ENCODE assay signal across 29 mouse cellular contexts in the genomic region with DNA sequence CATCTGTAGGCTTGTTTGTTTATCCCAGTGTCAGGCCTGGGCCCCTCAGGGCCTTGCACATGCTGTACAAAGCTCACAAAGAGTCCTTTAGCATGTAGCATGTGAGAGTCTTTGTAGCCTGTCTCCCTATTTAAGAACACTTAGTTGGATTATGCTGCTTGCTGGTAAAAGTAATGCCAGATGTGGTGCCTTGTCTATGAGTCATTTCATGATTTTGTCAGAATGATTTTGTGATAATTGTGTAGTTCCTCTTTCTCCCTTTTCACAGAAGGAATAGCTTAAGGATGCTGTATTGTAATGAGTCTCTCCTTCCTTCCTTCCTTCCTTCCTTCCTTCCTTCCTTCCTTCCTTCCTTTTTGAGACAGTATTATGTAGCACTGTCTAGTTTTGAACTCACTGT. TPM values are rescaled to one million over a fixed set of nuclear protein-coding genes. Genes with fewer than 3 reads are reported as not detected.
"Had no signal": no experiment of that assay in that cellular context is flagged by ENCODE, and none has a peak within 500 bp of the region (broad histone marks: within the 10 kb centered on the region; RNA-seq: fewer than 3 reads in every experiment).

No protein-coding gene starts in this region.

- DNase-seq: kidney, postnatal 36 days; layer of hippocampus, postnatal 36 days; left cerebral cortex, postnatal 4 days; liver, postnatal 0 days; lung, embryonic 14.5 days; retina, postnatal 1 day; right cerebral cortex, postnatal 25 days; thymus, adult 18-20 months; thymus, postnatal 4 days had no signal

- H3K27ac ChIP-seq: kidney, postnatal 0 days; left cerebral cortex, adult 2 months; limb, embryonic 12.5 days; limb, embryonic 15.5 days; liver, embryonic 14.5 days; midbrain, embryonic 10.5 days; midbrain, embryonic 13.5 days; neural tube, embryonic 13.5 days had no signal

- H3K9me3 ChIP-seq: limb, embryonic 12.5 days; limb, embryonic 15.5 days; megakaryocyte, embryonic 14.5 days; midbrain, embryonic 10.5 days; midbrain, embryonic 13.5 days; neural tube, embryonic 13.5 days had no signal

- H3K4me3 ChIP-seq: left cerebral cortex, adult 2 months; limb, embryonic 12.5 days; limb, embryonic 15.5 days; midbrain, embryonic 10.5 days; midbrain, embryonic 13.5 days; myocyte; neural tube, embryonic 13.5 days had no signal

- H3K9ac ChIP-seq: limb, embryonic 12.5 days; limb, embryonic 15.5 days; liver, embryonic 14.5 days; liver, postnatal 0 days; lung, embryonic 14.5 days; midbrain, embryonic 13.5 days; neural tube, embryonic 13.5 days had no signal

RNA-seq across cellular contexts. Expression of gene Foxa3, which starts 4.7 kb away (rescaled TPM):
- total RNA-seq: layer of hippocampus, adult 8-10 months; layer of hippocampus, postnatal 10 days; layer of hippocampus, postnatal 36 days; left cerebral cortex, adult 2 months; left cerebral cortex, postnatal 14 days; left cerebral cortex, postnatal 4 days; monocyte, adult 5-6 weeks; neutrophil, adult 5-6 weeks had no signal
- polyA plus RNA-seq: kidney, embryonic 14.5 days; midbrain, embryonic 13.5 days; midbrain, embryonic 16.5 days had no signal

RNA-seq across cellular contexts. Expression of gene Rsph6a, which starts 26.4 kb away (rescaled TPM):
- total RNA-seq: monocyte, adult 5-6 weeks had no signal
- polyA plus RNA-seq: kidney, embryonic 14.5 days; kidney, postnatal 0 days; limb, embryonic 12.5 days; limb, embryonic 15.5 days; liver, embryonic 11.5 days; liver, embryonic 14.5 days; liver, postnatal 0 days; lung, embryonic 14.5 days; lung, postnatal 0 days; midbrain, embryonic 10.5 days; neural tube, embryonic 13.5 days; stomach, embryonic 16.5 days had no signal

RNA-seq across cellular contexts. Expression of gene Mypop, which starts 37.0 kb away (rescaled TPM):
- total RNA-seq: monocyte, adult 5-6 weeks had no signal
